Mouse (Mus musculus) hematopoietic stem cell, adult 5-6 weeks (primary cell): ENCODE results near the gene D13Ertd608e. TPM values are rescaled to one million over a fixed set of nuclear protein-coding genes. Genes with fewer than 3 reads are reported as not detected.
A peak's percentile ranks its signal among the peaks of the same experiment; 100 is the strongest.
"Not testable (repeated sequence)": the region's sequence is repeated elsewhere in the genome, so short reads cannot be mapped to it uniquely, and the experiment has no call there.

ENCODE experiments used
- ATAC-seq, 2 experiments: fragments of 125-278 bp in 1 of 2; replicated peaks in 1 of 2; 2 replicates each; pipeline ENCODE4 v1.8.0; 2016 to 2017; ENCODE audit warnings: inconsistent platforms in 2 of 2, mild to moderate bottlenecking in 2 of 2, moderate number of reproducible peaks in 2 of 2, low read depth in 1 of 2, moderate TSS enrichment in 1 of 2; ENCODE audit not compliant: low FRiP score in 2 of 2, poor library complexity in 2 of 2, severe bottlenecking in 2 of 2, insufficient read depth in 1 of 2, low TSS enrichment in 1 of 2
- total RNA-seq: library from RNA; stranded (forward); fragments of 172-1452, 232-1000 nt; gene quantifications from 2 replicates; pipeline ENCODE4 v1.2.3, GENCODE M21; 2017

The D13Ertd608e gene
- not detected in 2 replicates for total RNA-seq

DNA sequence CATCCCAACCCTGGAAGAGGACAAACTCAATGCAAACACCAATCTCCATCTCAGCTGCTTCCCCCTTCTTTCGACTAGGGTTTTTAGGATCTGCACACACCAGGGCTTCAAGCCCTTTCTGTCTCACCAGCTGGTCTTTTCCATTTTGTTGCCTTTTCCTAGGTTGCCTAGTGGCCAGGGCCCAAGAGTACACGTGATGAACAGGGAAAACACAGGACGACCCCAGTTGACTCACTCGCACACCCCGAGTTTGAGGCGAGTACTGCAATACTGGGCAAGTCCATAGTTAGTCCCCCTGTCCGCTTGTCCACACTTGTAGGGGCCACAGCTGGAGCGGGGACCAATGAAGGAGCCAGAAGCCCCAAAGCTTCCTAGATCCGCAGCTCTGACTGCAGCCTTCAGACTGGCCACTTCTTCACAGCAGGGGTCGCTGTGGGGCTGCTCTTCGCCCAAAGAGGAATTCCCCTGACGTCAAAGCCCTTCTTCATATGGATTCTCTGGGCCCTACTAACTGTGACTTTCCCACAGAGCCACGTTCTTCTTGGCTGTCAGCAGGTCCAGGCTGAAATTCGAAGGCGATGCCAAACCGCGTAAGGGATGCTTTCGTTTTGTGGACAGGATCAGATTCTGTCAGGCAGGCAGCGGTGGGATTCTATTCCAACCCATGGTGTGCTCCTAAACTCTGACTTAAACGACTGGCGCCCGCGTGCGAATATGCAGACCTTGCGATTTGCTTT is at the start of gene D13Ertd608e:
D13Ertd608e (plus strand) TSS at position 687 of the 737 bp plus-strand sequence.
- peak; percentile 78 to 79 for ATAC-seq

DNA sequence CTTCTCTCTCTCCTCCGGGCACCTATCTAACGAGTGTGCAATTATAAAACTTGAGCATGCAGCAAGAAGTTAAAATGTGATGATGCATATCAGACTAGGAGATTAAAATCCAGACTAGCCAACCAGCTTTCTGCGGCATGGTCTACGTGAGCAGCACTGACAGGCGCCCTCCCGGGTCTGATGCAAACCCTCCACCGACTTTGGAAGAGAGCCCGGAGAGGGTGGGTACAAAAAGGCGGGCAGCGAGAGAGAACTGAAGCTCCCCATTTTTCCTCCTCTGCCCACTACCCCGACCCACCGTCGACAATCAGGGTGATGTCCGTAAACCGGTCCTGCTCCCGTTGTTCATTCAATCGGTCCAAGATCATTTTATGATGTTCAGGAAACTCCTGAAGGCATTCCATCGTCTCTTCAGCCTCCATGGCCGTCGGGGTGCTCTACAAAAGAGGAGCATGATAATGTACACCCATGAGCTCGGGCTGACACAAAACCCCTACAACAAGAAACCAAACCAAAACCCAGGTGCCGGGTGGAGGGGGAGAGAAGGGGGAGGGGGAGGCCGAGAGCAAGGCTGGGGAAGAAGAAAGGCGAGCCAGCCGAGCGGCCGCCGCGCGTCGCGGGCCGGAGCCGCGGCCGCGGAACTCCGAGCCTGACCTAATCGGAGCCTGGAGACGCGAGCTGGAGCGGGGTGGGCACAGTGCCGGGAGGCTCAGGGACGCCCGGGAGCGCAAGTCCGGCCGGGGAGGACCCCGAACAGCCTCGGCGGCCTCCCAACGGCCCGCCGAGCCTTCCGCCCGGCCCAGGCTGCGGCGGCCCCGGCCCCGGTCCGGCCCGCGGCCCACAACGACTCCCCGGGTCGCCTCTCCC is 45.7 kb upstream of the D13Ertd608e start:
- peak; percentile 55 to 70 for ATAC-seq

DNA sequence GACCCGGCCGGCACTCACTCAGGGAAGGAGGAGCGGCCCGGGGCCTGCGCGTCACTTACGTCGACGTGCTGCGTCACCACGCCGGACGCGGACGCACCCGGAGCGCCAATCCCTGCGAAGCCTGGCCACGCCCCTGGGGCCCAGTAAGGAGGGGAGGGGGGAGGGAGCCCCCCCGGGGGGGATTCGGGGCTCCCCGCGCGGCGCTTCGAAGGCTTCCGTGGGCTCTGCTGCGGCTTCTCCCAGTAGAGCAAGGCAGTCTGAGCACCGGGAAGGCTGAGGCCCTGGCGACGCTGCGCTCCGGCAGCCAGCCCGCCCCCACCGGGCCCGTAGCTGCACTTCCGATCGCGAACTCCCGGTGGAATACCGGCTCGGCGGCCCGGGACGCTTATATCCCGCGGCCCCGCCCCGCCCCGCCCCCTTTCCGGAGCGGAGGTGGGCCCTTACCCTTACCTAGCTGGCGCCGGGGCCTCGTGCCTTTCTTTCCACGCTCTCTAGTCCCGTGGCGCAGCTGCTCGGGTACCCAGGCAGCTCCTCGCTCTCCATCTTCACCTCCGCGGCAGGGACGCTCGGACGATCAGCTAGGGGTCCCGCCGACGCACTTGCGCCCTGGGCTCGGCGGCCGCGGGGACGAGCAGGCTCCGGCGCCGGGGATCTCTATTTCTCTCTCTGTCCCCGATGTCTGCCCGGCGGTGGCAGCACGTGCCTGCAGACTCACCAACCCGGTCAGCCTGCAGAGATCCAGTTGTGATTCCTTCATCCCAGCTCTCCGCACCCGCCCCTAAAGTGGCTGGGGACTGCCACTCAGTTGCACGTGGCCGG is 44.8 kb upstream of the D13Ertd608e start, which contains the start of gene Zfp131:
Zfp131 (minus strand) TSS at position 129 of the 819 bp plus-strand sequence.
- ATAC-seq = peak; percentile 86 to 92

DNA sequence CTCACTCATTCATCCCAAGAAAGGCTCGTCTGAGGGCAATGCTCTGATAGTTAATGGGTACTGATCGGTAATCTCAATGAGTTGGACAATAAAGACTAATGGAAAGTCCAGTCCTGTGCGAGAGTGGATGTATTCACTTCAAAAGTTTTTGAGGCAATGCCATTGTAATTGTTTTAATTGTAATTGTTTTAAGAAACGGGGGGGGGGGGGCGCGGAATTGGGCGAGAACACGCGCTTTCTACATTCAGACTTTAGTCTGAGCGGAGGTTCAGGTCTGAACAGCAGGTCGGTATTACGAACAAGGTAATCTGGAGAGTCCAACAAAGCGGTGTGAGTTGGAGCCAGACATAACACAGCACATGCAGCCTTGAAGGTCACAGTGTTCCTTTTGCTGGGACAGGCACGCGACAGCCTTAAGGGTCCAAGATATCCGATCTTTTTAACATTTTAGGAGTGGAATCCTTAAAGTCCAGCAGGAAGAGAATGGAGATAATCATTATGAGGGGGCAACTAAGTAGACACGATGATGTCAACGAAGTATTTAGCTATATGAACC is 44.1 kb upstream of the D13Ertd608e start:
- ATAC-seq = no peak

DNA sequence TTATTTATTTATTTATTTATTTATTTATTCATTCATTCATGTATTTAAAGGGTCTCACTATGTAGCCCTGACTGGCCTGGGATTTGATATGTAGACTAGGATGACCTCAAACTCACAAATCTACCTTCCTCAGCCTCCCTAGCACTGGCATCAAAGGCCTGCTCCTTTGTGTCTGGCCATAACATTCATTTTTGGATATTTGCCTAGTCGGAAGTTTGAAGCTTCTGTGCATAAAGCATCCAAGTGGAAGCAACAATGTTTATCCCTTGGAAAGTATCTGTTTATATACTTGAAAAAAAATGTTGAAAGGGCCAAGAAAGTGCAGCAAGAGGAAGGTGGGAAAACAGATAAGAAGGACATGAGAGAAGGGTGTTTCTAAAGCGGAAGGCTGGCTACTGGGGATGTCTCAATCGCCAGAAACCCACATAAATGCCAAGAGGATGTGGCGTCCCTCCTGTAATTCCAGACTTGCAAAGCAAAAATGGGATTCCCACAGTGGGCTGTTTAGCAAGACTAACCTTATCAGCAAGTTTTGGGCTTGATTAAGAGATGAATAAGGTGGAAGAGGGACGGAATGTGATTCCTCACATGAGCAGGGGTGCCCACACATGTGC is 42.9 kb upstream of the D13Ertd608e start:
- no peak for ATAC-seq

DNA sequence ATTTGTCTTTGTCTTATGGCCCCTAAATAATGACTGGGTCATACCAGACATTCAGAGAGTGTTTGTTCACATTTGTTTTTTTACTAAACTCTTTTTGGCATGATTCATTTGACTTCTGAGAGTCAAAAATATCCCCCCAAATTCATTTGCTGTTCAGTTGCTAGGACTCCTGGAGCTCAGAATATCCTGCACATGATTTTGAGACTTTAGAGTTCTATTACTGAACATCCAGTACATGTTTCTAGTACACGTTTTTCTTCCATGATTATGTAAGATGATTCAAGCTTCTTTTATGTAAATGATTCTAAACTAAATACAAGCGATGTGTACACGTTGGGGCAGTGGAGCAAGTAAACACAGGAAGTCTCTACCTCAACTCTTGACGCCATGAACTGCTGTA is 38.1 kb upstream of the D13Ertd608e start:
- no peak for ATAC-seq

DNA sequence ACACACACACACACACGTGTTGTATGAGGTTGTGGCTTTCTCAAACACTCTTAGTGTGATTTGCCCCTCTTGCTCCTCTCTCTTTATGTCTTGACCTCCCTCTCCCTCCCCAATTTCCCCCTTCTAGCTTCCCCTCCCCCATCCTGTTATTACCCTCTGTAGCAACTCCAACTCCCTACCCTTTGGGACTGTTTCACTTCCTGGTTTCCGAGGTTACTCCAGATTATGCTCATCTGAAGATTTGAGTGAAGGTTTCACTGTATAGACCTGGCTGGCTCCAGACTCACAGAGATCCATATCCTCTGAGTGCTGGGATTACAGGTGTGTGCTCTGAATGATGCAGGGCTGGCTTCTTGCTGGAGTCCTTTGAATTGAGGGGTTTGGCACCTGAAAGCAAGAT is 26.9 kb upstream of the D13Ertd608e start:
- ATAC-seq = no peak; a peak in 1 of 4 replicates

DNA sequence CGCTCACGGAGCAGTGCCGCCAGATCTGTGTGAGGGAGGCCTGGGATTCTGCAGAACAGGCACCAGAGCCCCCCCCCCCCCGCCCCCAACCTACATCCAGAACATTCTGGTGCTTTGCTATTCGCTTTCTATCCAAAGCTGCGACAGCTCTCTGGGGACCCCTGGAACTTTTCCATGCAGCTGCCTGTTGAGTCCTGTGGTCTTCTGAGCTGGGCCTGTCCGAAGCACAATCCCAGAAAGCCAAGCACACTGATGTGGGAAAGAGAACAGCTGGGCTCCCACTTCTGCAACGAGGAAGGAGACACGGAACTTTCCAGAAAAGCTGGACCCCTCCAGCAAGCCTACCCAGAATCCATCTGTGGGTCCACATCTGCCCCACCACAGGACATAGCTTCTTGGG is 25.8 kb upstream of the D13Ertd608e start:
- ATAC-seq = no peak

DNA sequence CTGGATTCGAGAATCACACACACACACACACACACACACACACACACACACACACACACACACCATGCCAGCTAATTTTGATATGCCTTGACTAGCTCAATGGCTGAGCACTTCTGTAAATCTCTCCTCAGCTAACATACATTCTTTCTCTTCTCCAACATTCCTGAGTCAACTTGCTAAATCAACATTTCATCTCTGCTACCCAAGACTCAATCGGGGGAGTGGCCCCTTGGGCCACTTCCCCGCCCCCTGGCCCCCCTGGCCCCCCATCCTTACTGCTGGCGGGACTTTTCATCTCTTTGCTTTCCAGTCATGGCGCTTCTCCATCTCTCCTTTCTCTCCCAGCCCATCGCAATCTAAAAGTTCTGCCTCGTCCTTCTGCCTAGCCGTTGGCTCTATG is 19.0 kb upstream of the D13Ertd608e start:
- no peak for ATAC-seq

DNA sequence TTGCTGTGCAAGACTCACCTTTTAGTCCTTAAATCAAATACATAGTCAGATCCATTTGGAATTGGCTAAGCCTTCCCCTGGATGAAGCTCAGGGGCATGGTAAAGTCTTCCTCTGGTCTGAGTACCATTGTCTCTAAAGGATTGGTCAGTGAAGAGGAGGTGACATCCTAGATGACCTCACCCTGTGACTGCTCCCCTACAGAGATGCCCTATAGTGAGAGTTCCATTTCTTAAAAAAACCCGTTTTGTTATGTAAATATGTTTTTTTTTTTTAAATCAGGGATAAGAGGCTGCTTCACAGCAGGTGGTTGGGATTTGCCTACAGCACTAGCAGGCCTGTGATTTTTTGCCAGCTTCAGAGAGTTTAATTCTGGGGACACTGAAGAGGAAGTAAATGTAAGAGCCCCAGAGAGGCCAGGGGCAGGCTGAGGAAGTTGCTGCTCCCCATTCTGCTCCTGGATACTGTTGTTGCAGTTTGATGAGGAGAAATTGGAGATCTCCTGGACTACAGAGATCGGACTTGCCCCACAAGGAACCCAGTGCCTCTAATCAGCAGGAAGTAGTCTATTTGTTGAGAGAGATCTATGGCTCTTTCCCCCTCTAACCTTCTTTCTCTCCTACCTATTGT is 18.1 kb upstream of the D13Ertd608e start:
- 0 out of 4 replicates have a peak, but pooled peaks of 1 of the 2 experiments have one; percentile 12 for ATAC-seq

DNA sequence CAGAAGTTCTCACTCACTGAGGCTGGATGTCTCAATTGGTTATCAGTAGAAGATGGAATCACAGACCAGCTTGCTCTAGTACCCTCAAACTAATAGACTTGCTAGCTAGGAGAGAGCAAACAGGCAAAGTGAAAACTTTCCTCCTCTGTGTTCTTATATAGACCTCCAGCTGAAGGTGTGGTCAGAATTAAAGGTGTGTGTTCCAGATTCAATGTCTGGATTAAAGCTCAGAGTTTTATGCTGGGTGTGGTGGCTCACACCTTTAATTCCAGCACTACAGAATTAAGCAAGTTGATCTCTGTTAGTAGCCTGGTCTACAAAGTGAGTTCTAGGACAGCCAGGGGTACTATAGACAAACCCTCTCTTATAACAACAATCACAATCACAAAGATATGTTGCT is 5.7 kb upstream of the D13Ertd608e start, which contains the start of gene AF067063:
AF067063 (minus strand) TSS at position 101 of the 400 bp plus-strand sequence.
- ATAC-seq = not testable (repeated sequence)

DNA sequence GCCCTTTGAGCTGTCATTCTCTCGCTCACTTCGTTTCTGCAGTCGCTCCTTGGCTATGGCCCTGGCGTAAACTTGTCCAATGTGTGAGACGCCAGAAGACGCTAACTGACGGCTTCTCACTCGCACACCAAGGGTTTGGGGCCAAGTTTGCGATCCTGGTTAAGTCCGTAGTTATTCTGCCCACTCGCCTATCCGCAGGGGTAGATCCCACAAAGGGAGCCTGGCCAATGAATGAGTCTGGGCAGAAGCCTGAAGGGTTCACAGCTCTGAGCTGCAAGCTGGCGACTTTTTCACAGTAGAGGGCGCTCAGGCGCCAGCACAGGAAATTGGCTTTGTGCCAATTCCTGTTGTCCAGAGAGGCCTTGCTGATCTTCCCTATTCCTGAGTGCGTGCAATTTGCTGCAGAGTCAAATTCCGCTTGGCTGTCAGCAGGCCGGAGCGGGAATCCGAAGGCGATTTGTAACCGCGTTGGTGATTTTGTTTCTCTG is 562 bp downstream of the D13Ertd608e start:
- peak; percentile 13 to 43; a peak in 3 of 4 replicates for ATAC-seq

DNA sequence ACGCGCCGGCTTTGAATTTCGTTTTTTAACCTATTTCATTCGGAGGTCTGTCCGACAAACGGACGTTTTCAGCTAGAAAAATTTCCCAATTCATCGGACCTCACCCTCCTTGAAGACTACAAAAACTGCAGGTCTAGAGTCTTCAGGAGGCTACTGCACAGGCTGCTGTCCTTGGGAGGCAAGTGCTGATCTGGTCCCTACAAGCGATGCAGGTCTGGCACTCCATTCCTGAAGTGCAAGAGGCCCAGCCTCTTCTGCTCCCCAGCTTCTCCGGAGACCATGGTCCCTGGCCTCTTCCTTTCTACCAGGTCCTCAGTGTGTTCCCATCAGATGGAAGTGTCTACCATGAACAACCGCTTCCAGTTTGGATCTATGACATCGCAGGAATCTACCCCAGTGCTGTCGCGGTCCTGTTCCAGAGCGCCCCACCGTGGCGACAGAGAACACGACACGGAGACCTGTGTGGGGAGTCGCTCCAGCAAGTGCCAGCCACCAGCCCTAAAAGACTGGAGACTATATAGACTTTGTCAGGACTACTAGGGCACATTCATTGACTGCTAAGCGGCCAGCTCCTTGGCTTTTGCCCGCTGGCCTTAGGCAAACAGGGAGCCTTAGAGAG is 2.0 kb downstream of the D13Ertd608e start:
- peak; percentile 59 to 66 for ATAC-seq

DNA sequence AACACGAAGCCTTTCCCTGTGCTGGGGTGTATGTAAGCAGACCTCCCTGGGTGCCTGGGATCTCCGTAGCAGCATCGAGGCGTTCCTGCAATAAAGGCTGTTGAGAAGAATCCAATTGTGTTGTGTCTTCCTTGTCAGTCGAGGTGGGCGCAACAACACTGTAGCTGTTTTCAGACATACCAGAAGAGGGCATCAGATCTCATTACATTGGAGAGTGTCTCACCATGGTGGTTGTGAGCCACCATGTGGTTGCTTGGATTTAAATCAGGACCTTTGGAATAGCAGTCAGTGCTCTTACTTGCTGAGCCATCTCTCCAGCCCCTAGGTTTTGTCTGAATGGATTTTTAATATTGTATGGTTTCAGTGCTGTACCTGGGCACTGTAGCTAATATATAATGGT is 4.2 kb downstream of the D13Ertd608e start:
- not testable (repeated sequence) for ATAC-seq

DNA sequence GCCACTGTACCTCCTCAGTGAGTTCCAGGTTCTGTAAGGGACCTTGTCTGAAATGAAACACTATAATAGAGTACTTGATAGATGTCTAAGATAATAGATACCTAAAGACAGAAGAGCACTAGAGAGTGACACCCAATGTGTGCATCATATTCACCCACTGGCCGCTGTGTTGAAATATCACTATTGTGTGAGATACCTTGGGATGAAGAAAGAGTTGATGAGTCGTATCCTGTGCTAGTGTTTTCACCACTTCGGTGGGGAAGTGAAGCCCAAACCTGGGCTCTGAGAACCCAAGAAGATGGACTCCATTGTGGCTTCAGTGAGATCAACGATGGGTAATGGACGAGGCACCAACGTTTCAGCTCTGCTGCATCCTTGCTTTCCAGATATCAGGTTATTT is 26.6 kb downstream of the D13Ertd608e start:
- not testable (repeated sequence) for ATAC-seq
